Mouse (Mus musculus) myocyte (in vitro differentiated cells): ENCODE data around the gene Olfr102.

Experiments used
- CEBPB ChIP-seq: IDR thresholded peaks from 2 replicates; pipeline ENCODE4 v1.6.1; 2011; ENCODE audit warnings: mild to moderate bottlenecking, moderate library complexity; ENCODE audit not compliant: poor library complexity, insufficient read depth, severe bottlenecking
- E2F4 ChIP-seq: IDR thresholded peaks from one replicate; pipeline ENCODE4 v1.6.1; 2011; ENCODE audit warnings: mild to moderate bottlenecking, control low read depth, moderate library complexity; ENCODE audit not compliant: insufficient read depth
- MAX ChIP-seq: IDR thresholded peaks from one replicate; pipeline ENCODE4 v1.6.1; 2011; ENCODE audit warnings: low read depth, mild to moderate bottlenecking, control low read depth
- MYOD1 ChIP-seq, 3 experiments: IDR thresholded peaks; one replicate each; pipeline ENCODE4 v1.6.1; 2011; ENCODE audit warnings: control low read depth in 2 of 3, low read depth in 2 of 3, mild to moderate bottlenecking in 2 of 3, moderate library complexity in 1 of 3; ENCODE audit not compliant: insufficient read length in 2 of 3, control insufficient read depth in 1 of 3
- MYOG ChIP-seq, 3 experiments: IDR thresholded peaks; one replicate each; pipeline ENCODE4 v1.6.1; 2011; ENCODE audit warnings: control low read depth in 2 of 3, low read depth in 2 of 3, mild to moderate bottlenecking in 2 of 3; ENCODE audit not compliant: insufficient read length in 2 of 3, control insufficient read depth in 1 of 3, insufficient read depth in 1 of 3
- POLR2A ChIP-seq: IDR thresholded peaks from one replicate; pipeline ENCODE4 v1.6.1; 2011; ENCODE audit warnings: low read depth, mild to moderate bottlenecking, control low read depth, moderate library complexity; ENCODE audit not compliant: insufficient read length
- POLR2AphosphoS2 ChIP-seq: IDR thresholded peaks from one replicate; pipeline ENCODE4 v1.6.1; 2011; ENCODE audit warnings: low read depth, control low read depth; ENCODE audit not compliant: insufficient read length
- REST ChIP-seq: IDR thresholded peaks from one replicate; pipeline ENCODE4 v1.6.1; 2011; ENCODE audit warnings: mild to moderate bottlenecking, control low read depth, moderate library complexity; ENCODE audit not compliant: insufficient read depth, insufficient read length
- TCF12 ChIP-seq: IDR thresholded peaks from one replicate; pipeline ENCODE4 v1.6.1; 2011; ENCODE audit warnings: mild to moderate bottlenecking, control low read depth; ENCODE audit not compliant: poor library complexity, insufficient read depth, severe bottlenecking
- TCF3 ChIP-seq: IDR thresholded peaks from one replicate; pipeline ENCODE4 v1.6.1; 2011; ENCODE audit warnings: low read depth, control low read depth; ENCODE audit not compliant: insufficient read length
- USF1 ChIP-seq: IDR thresholded peaks from one replicate; pipeline ENCODE4 v1.6.1; 2011; ENCODE audit warnings: low read depth, mild to moderate bottlenecking, control low read depth, moderate library complexity

GRCm38 (mm10) chr17:37280331-37280730, 36.5 kb downstream of the Olfr102 start:
- TF ChIP-seq MAX (no peak), MYOG (IDR thresholded peaks at IDR 0.05; ENCODE audit: control insufficient read depth in 1 of 3, insufficient read depth in 1 of 3, insufficient read length in 2 of 3, low read depth in 2 of 3) (no peak), POLR2A (no peak), POLR2AphosphoS2 (no peak), MYOD1 (IDR thresholded peaks at IDR 0.05; ENCODE audit: control insufficient read depth in 1 of 3, insufficient read length in 2 of 3, low read depth in 2 of 3) (no peak), E2F4 (no peak), USF1 (no peak), CEBPB (no peak), REST (no peak), TCF12 (no peak), TCF3 (no peak)
